Mouse (Mus musculus) layer of hippocampus, adult 18-20 months (tissue): ENCODE measurements at regions not wholly inside any gene's neighbourhood (a gene's known extent, or its start where the extent isn't known, plus 50 kb on each side); places are given as distances from the start of the nearest gene placed in this dataset.
A peak's percentile ranks its signal among the peaks of the same experiment; 100 is the strongest.

Experiments used
- DNase-seq, 2 experiments: peaks; one replicate each; pipeline ENCODE4 v3.0.0; 2022; ENCODE audit warnings: low spot score in 2 of 2

GRCm38 (mm10) chr17:22795213-22795612 lies 71.7 kb downstream of the Zfp945 start:
- DNase-seq: peak in 1 of 2 experiments; percentile 34

GRCm38 (mm10) chr17:22784481-22784880 lies 82.5 kb downstream of the Zfp945 start:
- no peak for DNase-seq

- DNase-seq: no peak
These were observed 121.2 kb downstream of the Zfp945 start for GRCm38 (mm10) chr17:22745736-22746135.

- DNase-seq: peak; percentile 43 to 59
These were observed 127.3 kb downstream of the Zfp945 start for GRCm38 (mm10) chr17:22739581-22740178.

- DNase-seq: no peak
These were observed 127.8 kb downstream of the Zfp945 start for GRCm38 (mm10) chr17:22739173-22739572.

- no peak for DNase-seq
These were observed 130.6 kb downstream of the Zfp945 start for GRCm38 (mm10) chr17:22736360-22736759.
